Mouse (Mus musculus) neural tube, embryonic 11.5 days (tissue): Measurements from ENCODE around the gene Kcns1. TPM values are rescaled to one million over a fixed set of nuclear protein-coding genes. Genes with fewer than 3 reads are reported as not detected.
"Not testable (repeated sequence)": the region's sequence is repeated elsewhere in the genome, so short reads cannot be mapped to it uniquely, and the experiment has no call there.

ENCODE experiments used
- ATAC-seq: fragments of 200-750 bp; cut with Nextera tagmentation; 2 replicates; pipeline ENCODE4 v1.8.0; 2017; ENCODE audit warnings: moderate number of reproducible peaks, mild to moderate bottlenecking, moderate TSS enrichment, moderate library complexity; ENCODE audit not compliant: insufficient read depth, low FRiP score, low TSS enrichment
- DNase-seq: peaks from one replicate; pipeline ENCODE4 v3.0.0-alpha.2; 2015; ENCODE audit warnings: low spot score
- H3K27ac ChIP-seq: fragments of 300-500 bp; sonication (generic); 2 replicates; pipeline ENCODE4 v1.5.1; 2014; ENCODE audit warnings: low read depth, mild to moderate bottlenecking, low read length
- H3K27me3 ChIP-seq: fragments of 300-500 bp; sonication (generic); 2 replicates; pipeline ENCODE4 v1.6.1; 2014; ENCODE audit warnings: mild to moderate bottlenecking, low read length, mixed read lengths; ENCODE audit not compliant: control insufficient read depth, insufficient read depth
- H3K36me3 ChIP-seq: fragments of 300-500 bp; sonication (generic); 2 replicates; pipeline ENCODE4 v1.6.1; 2014; ENCODE audit warnings: mild to moderate bottlenecking, low read length, moderate library complexity, mixed read lengths; ENCODE audit not compliant: control insufficient read depth, insufficient read depth
- H3K4me1 ChIP-seq: fragments of 300-500 bp; sonication (generic); 2 replicates; pipeline ENCODE4 v1.6.1; 2014; ENCODE audit warnings: low read length, mixed read lengths; ENCODE audit not compliant: control insufficient read depth, insufficient read depth
- H3K4me2 ChIP-seq: fragments of 300-500 bp; sonication (generic); 2 replicates; pipeline ENCODE4 v1.6.1; 2014; ENCODE audit warnings: low read depth, mild to moderate bottlenecking, moderate library complexity
- H3K4me3 ChIP-seq: fragments of 300-500 bp; sonication (generic); 2 replicates; pipeline ENCODE4 v1.5.1; 2014; ENCODE audit warnings: low read depth, low read length
- H3K9ac ChIP-seq: fragments of 300-500 bp; sonication (generic); 2 replicates; pipeline ENCODE4 v1.6.1; 2014; ENCODE audit warnings: mild to moderate bottlenecking, low read length
- H3K9me3 ChIP-seq: fragments of 300-500 bp; sonication (generic); 2 replicates; pipeline ENCODE4 v1.6.1; 2016; ENCODE audit warnings: low read length; ENCODE audit not compliant: control insufficient read depth
- WGBS: fragments of 180-500 bp; shearing (Covaris S2); extraction: QIAGEN DNeasy Blood & Tissue Kit; methylation state at CpG from one replicate; pipeline ENCODE4 v1.1.7; 2014; 5-methylcytosine and 5-hydroxymethylcytosine counted together
- polyA plus RNA-seq: library from polyadenylated mRNA; unstranded; fragments of >200 nt; fragmentation: Nextera tagmentation; extraction: Ambion mirVana; gene quantifications from 2 replicates; pipeline ENCODE4 v1.2.1, GENCODE M21; 2014

The Kcns1 gene
- polyA plus RNA-seq = 0.21 TPM in 1 of 2 replicates, not detected in the other

GRCm38 (mm10) chr2:164170902-164171301 lies at the start of gene Kcns1:
TSS of gene Kcns1 (minus strand) at chr2:164171113.
- ATAC-seq (no peak), DNase-seq (peak; percentile 39)
- Histone ChIP-seq H3K27ac (no peak within 1 kb of the TSS), H3K27me3 (peaks cover 61% of the 10 kb centered on the region), H3K4me1 (peaks cover 7% of the 10 kb centered on the region), H3K4me3 (peak within 1 kb of the TSS; percentile 26; the same call in 1 of the 2 replicates), H3K36me3 (no peaks in the 10 kb centered on the region), H3K4me2 (peak within 1 kb of the TSS; percentile 51), H3K9me3 (no peaks in the 10 kb centered on the region), H3K9ac (no peak within 1 kb of the TSS)
- WGBS = under 1% methylated on average over 23 of the region's 29 CpGs

GRCm38 (mm10) chr2:164219295-164219694 lies 48.4 kb upstream of the Kcns1 start:
- 85% methylated on average over 9 of the region's 9 CpGs for WGBS
- Histone ChIP-seq H3K27ac (no peak overlapping the region), H3K27me3 (no peaks in the 10 kb centered on the region), H3K4me2 (no peak overlapping the region), H3K4me3 (no peak overlapping the region), H3K9ac (no peak overlapping the region), H3K9me3 (no peaks in the 10 kb centered on the region), H3K4me1 (no peaks in the 10 kb centered on the region), H3K36me3 (no peaks in the 10 kb centered on the region)
- ATAC-seq = no peak
- no peak for DNase-seq

- no peaks in the 10 kb centered on the region for H3K27me3 ChIP-seq
- H3K4me2 ChIP-seq = no peak overlapping the region
- H3K4me1 ChIP-seq = no peaks in the 10 kb centered on the region
- H3K4me3 ChIP-seq = no peak overlapping the region
- H3K36me3 ChIP-seq = no peaks in the 10 kb centered on the region
- ATAC-seq (no peak), DNase-seq (no peak)
- no peak overlapping the region for H3K27ac ChIP-seq
- no peaks in the 10 kb centered on the region for H3K9me3 ChIP-seq
- no peak overlapping the region for H3K9ac ChIP-seq
- 85% methylated on average over 5 of the region's 5 CpGs for WGBS
Measured at GRCm38 (mm10) chr2:164212711-164213110, 41.8 kb upstream of the Kcns1 start.

- no peaks in the 10 kb centered on the region for H3K9me3 ChIP-seq
- H3K27ac ChIP-seq = no peak overlapping the region
- DNase-seq (no peak), ATAC-seq (no peak)
- no peak overlapping the region for H3K4me2 ChIP-seq
- H3K9ac ChIP-seq = no peak overlapping the region
- no peaks in the 10 kb centered on the region for H3K36me3 ChIP-seq
- H3K27me3 ChIP-seq = no peaks in the 10 kb centered on the region
- no peaks in the 10 kb centered on the region for H3K4me1 ChIP-seq
- 91% methylated on average over 4 of the region's 4 CpGs for WGBS
- H3K4me3 ChIP-seq = no peak overlapping the region
Measured at GRCm38 (mm10) chr2:164210892-164211291, 40.0 kb upstream of the Kcns1 start.

GRCm38 (mm10) chr2:164206676-164207075 lies 35.8 kb upstream of the Kcns1 start:
- Histone ChIP-seq H3K9me3 (no peaks in the 10 kb centered on the region), H3K36me3 (no peaks in the 10 kb centered on the region), H3K27ac (no peak overlapping the region), H3K4me2 (no peak overlapping the region), H3K4me1 (no peaks in the 10 kb centered on the region), H3K4me3 (no peak overlapping the region), H3K27me3 (no peaks in the 10 kb centered on the region), H3K9ac (no peak overlapping the region)
- DNase-seq = no peak
- no peak for ATAC-seq
- 81% methylated on average over 4 of the region's 4 CpGs for WGBS

GRCm38 (mm10) chr2:164206011-164206410 lies 35.1 kb upstream of the Kcns1 start:
- not testable (repeated sequence) for H3K4me3 ChIP-seq, H3K9ac ChIP-seq, H3K36me3 ChIP-seq, H3K9me3 ChIP-seq, H3K27me3 ChIP-seq, DNase-seq, H3K27ac ChIP-seq, H3K4me1 ChIP-seq, ATAC-seq, H3K4me2 ChIP-seq
- 90% methylated on average over 10 of the region's 10 CpGs for WGBS

- ATAC-seq (no peak), DNase-seq (no peak)
- Histone ChIP-seq H3K9me3 (no peaks in the 10 kb centered on the region), H3K36me3 (no peaks in the 10 kb centered on the region), H3K4me1 (no peaks in the 10 kb centered on the region), H3K27ac (no peak within 1 kb of the TSS), H3K27me3 (no peaks in the 10 kb centered on the region), H3K9ac (no peak within 1 kb of the TSS), H3K4me3 (no peak within 1 kb of the TSS), H3K4me2 (no peak within 1 kb of the TSS)
- WGBS = 78% methylated on average over 20 of the region's 20 CpGs
Measured at GRCm38 (mm10) chr2:164199626-164200327, 28.9 kb upstream of the Kcns1 start, which contains the start of gene Wfdc15a. TSS of gene Wfdc15a (minus strand) at chr2:164200130.

GRCm38 (mm10) chr2:164196700-164196990 lies 25.7 kb upstream of the Kcns1 start:
- Histone ChIP-seq H3K27ac (no peak overlapping the region), H3K9me3 (no peaks in the 10 kb centered on the region), H3K9ac (no peak overlapping the region), H3K27me3 (no peaks in the 10 kb centered on the region), H3K4me3 (no peak overlapping the region), H3K4me1 (no peaks in the 10 kb centered on the region), H3K4me2 (no peak overlapping the region), H3K36me3 (no peaks in the 10 kb centered on the region)
- DNase-seq = no peak
- no peak for ATAC-seq
- WGBS = 86% methylated on average over 5 of the region's 5 CpGs

GRCm38 (mm10) chr2:164195971-164196699 lies 25.2 kb upstream of the Kcns1 start:
- Histone ChIP-seq H3K36me3 (no peaks in the 10 kb centered on the region), H3K4me2 (no peak overlapping the region), H3K9me3 (no peaks in the 10 kb centered on the region), H3K27ac (no peak overlapping the region), H3K4me1 (no peaks in the 10 kb centered on the region), H3K4me3 (no peak overlapping the region), H3K27me3 (no peaks in the 10 kb centered on the region), H3K9ac (no peak overlapping the region)
- ATAC-seq (no peak), DNase-seq (no peak)
- 91% methylated on average over 5 of the region's 5 CpGs for WGBS
